Mouse (Mus musculus) MEL (cell line): Measurements from ENCODE around the gene Tmem116. TPM values are rescaled to one million over a fixed set of nuclear protein-coding genes. Genes with fewer than 3 reads are reported as not detected.
A peak's percentile ranks its signal among the peaks of the same experiment; 100 is the strongest.

Source experiments
- DNase-seq: peaks from one replicate; pipeline ENCODE4 v3.0.0; 2011; ENCODE audit warnings: low read depth, low spot score
- H3K27ac ChIP-seq: 2 replicates; pipeline ENCODE4 v1.5.1; 2012; ENCODE audit warnings: low read depth, mild to moderate bottlenecking, control low read depth, low read length, moderate library complexity; ENCODE audit not compliant: control insufficient read depth
- H3K27me3 ChIP-seq, 2 experiments: fragments of 150-350 bp in 1 of 2; sonication (generic) in 1 of 2; 2 replicates each; pipeline ENCODE4 v1.6.1; 2012; ENCODE audit warnings: low read length in 2 of 2, mild to moderate bottlenecking in 2 of 2, improper control_type of control experiment in 1 of 2, moderate library complexity in 1 of 2; ENCODE audit not compliant: insufficient read depth in 2 of 2, control insufficient read depth in 1 of 2
- H3K36me3 ChIP-seq, 2 experiments: 2 replicates each; pipeline ENCODE4 v1.6.1; 2012 to 2014; ENCODE audit warnings: low read length in 2 of 2, improper control_type of control experiment in 1 of 2, inconsistent platforms in 1 of 2, mild to moderate bottlenecking in 1 of 2; ENCODE audit not compliant: insufficient read depth in 2 of 2, control insufficient read depth in 1 of 2
- H3K4me1 ChIP-seq, 2 experiments: fragments of 150-350 bp in 1 of 2; sonication (generic) in 1 of 2; 2 replicates each; pipeline ENCODE4 v1.6.1; 2012; ENCODE audit warnings: low read length in 2 of 2, improper control_type of control experiment in 1 of 2, mild to moderate bottlenecking in 1 of 2; ENCODE audit not compliant: insufficient read depth in 2 of 2, control insufficient read depth in 1 of 2
- H3K4me3 ChIP-seq, 2 experiments: fragments of 150-350 bp in 1 of 2; sonication (generic) in 1 of 2; 2 replicates each; pipeline ENCODE4 v1.5.1; 2012; ENCODE audit warnings: low read depth in 2 of 2, low read length in 2 of 2, mild to moderate bottlenecking in 2 of 2, moderate library complexity in 2 of 2, control low read depth in 1 of 2, improper control_type of control experiment in 1 of 2; ENCODE audit not compliant: control insufficient read depth in 1 of 2, insufficient read depth in 1 of 2
- H3K79me2 ChIP-seq: 2 replicates; pipeline ENCODE4 v1.6.1; 2012; ENCODE audit warnings: mild to moderate bottlenecking, low read length, moderate library complexity; ENCODE audit not compliant: control insufficient read depth, poor library complexity, insufficient read depth
- H3K9ac ChIP-seq: 2 replicates; pipeline ENCODE4 v1.6.1; 2012; ENCODE audit warnings: low read depth, mild to moderate bottlenecking, control low read depth, low read length, moderate library complexity; ENCODE audit not compliant: control insufficient read depth, poor library complexity, severe bottlenecking
- H3K9me3 ChIP-seq: fragments of 150-350 bp; sonication (generic); replicated peaks from 2 replicates; pipeline ENCODE4 v1.6.1; 2012; ENCODE audit warnings: mild to moderate bottlenecking, low read length, improper control_type of control experiment, moderate library complexity; ENCODE audit not compliant: insufficient read depth
- BHLHE40 ChIP-seq: IDR thresholded peaks from 2 replicates; pipeline ENCODE4 v1.6.1; 2012; ENCODE audit warnings: low read depth, mild to moderate bottlenecking, inconsistent platforms, low read length, improper control_type of control experiment, borderline replicate concordance
- CTCF ChIP-seq, 3 experiments: IDR thresholded peaks in 2 of 3; conservative IDR thresholded peaks in 1 of 3; 2 replicates each; pipeline ENCODE4 v1.5.1; 2011 to 2012; ENCODE audit warnings: low read length in 3 of 3, low read depth in 2 of 3, mild to moderate bottlenecking in 2 of 3, improper control_type of control experiment in 1 of 3, inconsistent platforms in 1 of 3, mixed read lengths in 1 of 3, moderate library complexity in 1 of 3; ENCODE audit not compliant: control insufficient read depth in 1 of 3, insufficient read depth in 1 of 3, poor library complexity in 1 of 3, severe bottlenecking in 1 of 3
- E2F4 ChIP-seq: IDR thresholded peaks from 2 replicates; pipeline ENCODE4 v1.6.1; 2011; ENCODE audit warnings: low read depth, low read length, improper control_type of control experiment, borderline replicate concordance
- JUND ChIP-seq: IDR thresholded peaks from 2 replicates; pipeline ENCODE4 v1.6.1; 2011; ENCODE audit warnings: low read depth, mild to moderate bottlenecking, improper control_type of control experiment, low read length
- MAX ChIP-seq: IDR thresholded peaks from 2 replicates; pipeline ENCODE4 v1.6.1; 2011; ENCODE audit warnings: low read length, improper control_type of control experiment
- MXI1 ChIP-seq: IDR thresholded peaks from 2 replicates; pipeline ENCODE4 v1.6.1; 2011; ENCODE audit warnings: mild to moderate bottlenecking, low read depth, low read length, improper control_type of control experiment
- MYC ChIP-seq: IDR thresholded peaks from 2 replicates; pipeline ENCODE4 v1.6.1; 2011; ENCODE audit warnings: low read depth, mild to moderate bottlenecking, low read length, improper control_type of control experiment, moderate library complexity
- POLR2AphosphoS2 ChIP-seq: IDR thresholded peaks from 2 replicates; pipeline ENCODE4 v1.6.1; 2011; ENCODE audit warnings: low read length, improper control_type of control experiment
- POLR2AphosphoS5 ChIP-seq: IDR thresholded peaks from 2 replicates; pipeline ENCODE4 v1.6.1; 2012; ENCODE audit warnings: low read depth, borderline replicate concordance, mild to moderate bottlenecking, inconsistent platforms, low read length, moderate library complexity, mixed read lengths
- RAD21 ChIP-seq: IDR thresholded peaks from 2 replicates; pipeline ENCODE4 v1.6.1; 2011; ENCODE audit warnings: mild to moderate bottlenecking, low read depth, low read length, improper control_type of control experiment
- RCOR1 ChIP-seq: IDR thresholded peaks from 2 replicates; pipeline ENCODE4 v1.6.1; 2012; ENCODE audit warnings: low read depth, mild to moderate bottlenecking, inconsistent platforms, low read length, improper control_type of control experiment
- SIN3A ChIP-seq: IDR thresholded peaks from 2 replicates; pipeline ENCODE4 v1.6.1; 2012; ENCODE audit warnings: low read length, improper control_type of control experiment, inconsistent platforms
- SMC3 ChIP-seq: IDR thresholded peaks from 2 replicates; pipeline ENCODE4 v1.6.1; 2011; ENCODE audit warnings: low read depth, low read length, improper control_type of control experiment
- TAL1 ChIP-seq: IDR thresholded peaks from 2 replicates; pipeline ENCODE4 v1.6.1; 2012; ENCODE audit warnings: mild to moderate bottlenecking, inconsistent platforms, low read length, moderate library complexity, mixed read lengths
- TBP ChIP-seq: IDR thresholded peaks from 2 replicates; pipeline ENCODE4 v1.8.0; 2011; ENCODE audit warnings: low read depth, low read length, improper control_type of control experiment
- USF2 ChIP-seq, 2 experiments: IDR thresholded peaks; 2 replicates each; pipeline ENCODE4 v1.6.1; 2011 to 2012; ENCODE audit warnings: improper control_type of control experiment in 2 of 2, low read length in 2 of 2, borderline replicate concordance in 1 of 2, inconsistent platforms in 1 of 2, low read depth in 1 of 2, mild to moderate bottlenecking in 1 of 2; ENCODE audit not compliant: insufficient read depth in 1 of 2
- ZC3H11A ChIP-seq: IDR thresholded peaks from 2 replicates; pipeline ENCODE4 v1.6.1; 2012; ENCODE audit warnings: low read depth, mild to moderate bottlenecking, inconsistent platforms, low read length, improper control_type of control experiment
- ZKSCAN1 ChIP-seq: IDR thresholded peaks from 2 replicates; pipeline ENCODE4 v1.6.1; 2012; ENCODE audit warnings: low read depth, mild to moderate bottlenecking, inconsistent platforms, low read length, improper control_type of control experiment, moderate library complexity
- ZNF384 ChIP-seq: IDR thresholded peaks from 2 replicates; pipeline ENCODE4 v1.6.1; 2012; ENCODE audit warnings: low read depth, mild to moderate bottlenecking, inconsistent platforms, low read length, improper control_type of control experiment
- polyA plus RNA-seq, 2 experiments: library from polyadenylated mRNA; stranded (reverse) in 1 of 2; unstranded in 1 of 2; fragments of >175 nt in 1 of 2; fragments of >200 nt in 1 of 2; gene quantifications; 2 replicates each; pipeline versions ENCODE4 v1.2.1 to v1.2.4; 2012; ENCODE audit warnings: low replicate concordance in 2 of 2, low read depth in 1 of 2; ENCODE audit not compliant: insufficient read length in 2 of 2, insufficient read depth in 1 of 2, missing spikeins in 1 of 2
- total RNA-seq: library from RNA; depleted of rRNA; stranded (reverse); fragments of 300-350 nt; gene quantifications from 2 replicates; pipeline ENCODE4 v1.2.3, GENCODE M21; 2012

The Tmem116 gene
- total and polyA plus RNA-seq, 3 experiments: 1.7 to 2.6 TPM; not detected in 1

GRCm38 (mm10) chr5:121477680-121478079 lies 26.0 kb downstream of the Tmem116 start:
- Histone ChIP-seq H3K36me3 (peaks cover 0 to 14% of the 10 kb centered on the region in 2 experiments; a peak in 2 of 4 replicates), H3K27me3 (no peaks in the 10 kb centered on the region), H3K4me1 (peaks cover 10 to 11% of the 10 kb centered on the region in 2 experiments), H3K4me3 (no peak overlapping the region), H3K79me2 (no peaks in the 10 kb centered on the region), H3K9me3 (no peaks in the 10 kb centered on the region), H3K9ac (no peak overlapping the region), H3K27ac (no peak overlapping the region)
- DNase-seq: peak; percentile 82
- no peak for TF ChIP-seq TAL1
- TF ChIP-seq SMC3: peak; percentile 89
- TF ChIP-seq TBP: no peak
- TF ChIP-seq E2F4: no peak
- peak in 2 of 3 experiments; percentile 80 to 95; a peak in 4 of 6 replicates for TF ChIP-seq CTCF (IDR thresholded peaks at IDR 0.05 in 2 of 3, conservative IDR thresholded peaks at IDR 0.05 in 1 of 3; ENCODE audit: control insufficient read depth in 1 of 3, insufficient read depth in 1 of 3, low read depth in 2 of 3, low read length in 3 of 3, poor library complexity in 1 of 3, severe bottlenecking in 1 of 3)
- 0 out of 2 replicates have a peak, but pooled peaks have one; percentile 15 for TF ChIP-seq JUND
- no peak for TF ChIP-seq ZKSCAN1
- TF ChIP-seq POLR2AphosphoS5: no peak
- TF ChIP-seq POLR2AphosphoS2: no peak
- no peak for TF ChIP-seq USF2 (IDR thresholded peaks at IDR 0.05; ENCODE audit: borderline replicate concordance in 1 of 2, insufficient read depth in 1 of 2, low read depth in 1 of 2, low read length in 2 of 2)
- TF ChIP-seq RCOR1: no peak
- 0 out of 2 replicates have a peak, but pooled peaks have one; percentile 36 for TF ChIP-seq MYC
- peak; percentile 62 for TF ChIP-seq ZNF384
- peak; percentile 95 for TF ChIP-seq ZC3H11A
- peak; percentile 72 for TF ChIP-seq SIN3A
- peak; percentile 99 for TF ChIP-seq RAD21
- no peak for TF ChIP-seq BHLHE40

- no peak overlapping the region for H3K27ac ChIP-seq
- DNase-seq: no peak
- H3K4me3 ChIP-seq: no peak overlapping the region
- no peak overlapping the region for H3K9ac ChIP-seq
- H3K27me3 ChIP-seq: no peaks in the 10 kb centered on the region
- H3K36me3 ChIP-seq: no peaks in the 10 kb centered on the region
- H3K9me3 ChIP-seq: no peaks in the 10 kb centered on the region
- no peaks in the 10 kb centered on the region for H3K4me1 ChIP-seq
- no peak for TF ChIP-seq MAX
- no peak for TF ChIP-seq MXI1
- TF ChIP-seq ZKSCAN1: no peak
- H3K79me2 ChIP-seq: no peaks in the 10 kb centered on the region
Measured at GRCm38 (mm10) chr5:121484801-121485200, 33.1 kb downstream of the Tmem116 start.
